Mouse (Mus musculus) embryonic facial prominence, embryonic 12.5 days (tissue): ENCODE data around the gene Gstp1. TPM values are rescaled to one million over a fixed set of nuclear protein-coding genes. Genes with fewer than 3 reads are reported as not detected.
"Not testable (repeated sequence)": the region's sequence is repeated elsewhere in the genome, so short reads cannot be mapped to it uniquely, and the experiment has no call there.

Experiments used
- ATAC-seq: fragments of 200-750 bp; cut with Nextera tagmentation; 2 replicates; pipeline ENCODE4 v1.8.0; 2017; ENCODE audit not compliant: insufficient number of reproducible peaks, insufficient read depth, low FRiP score, low TSS enrichment
- H3K27ac ChIP-seq: fragments of 300-500 bp; sonication (generic); 2 replicates; pipeline ENCODE4 v1.5.1; 2016; ENCODE audit warnings: mild to moderate bottlenecking
- H3K27me3 ChIP-seq: fragments of 300-500 bp; sonication (generic); 2 replicates; pipeline ENCODE4 v1.6.1; 2016; ENCODE audit warnings: mild to moderate bottlenecking, moderate library complexity
- H3K36me3 ChIP-seq: fragments of 300-500 bp; sonication (generic); 2 replicates; pipeline ENCODE4 v1.6.1; 2016; ENCODE audit warnings: mild to moderate bottlenecking
- H3K4me1 ChIP-seq: fragments of 300-500 bp; sonication (generic); 2 replicates; pipeline ENCODE4 v1.6.1; 2016
- H3K4me2 ChIP-seq: fragments of 300-500 bp; sonication (generic); replicated peaks from 2 replicates; pipeline ENCODE4 v1.6.1; 2016; ENCODE audit warnings: mild to moderate bottlenecking, moderate library complexity
- H3K4me3 ChIP-seq: fragments of 300-500 bp; sonication (generic); 2 replicates; pipeline ENCODE4 v1.5.1; 2016; ENCODE audit warnings: mild to moderate bottlenecking
- H3K9ac ChIP-seq: fragments of 300-500 bp; sonication (generic); 2 replicates; pipeline ENCODE4 v1.6.1; 2016; ENCODE audit warnings: mild to moderate bottlenecking, moderate library complexity
- H3K9me3 ChIP-seq: fragments of 300-500 bp; sonication (generic); 2 replicates; pipeline ENCODE4 v1.6.1; 2016; ENCODE audit warnings: mild to moderate bottlenecking, moderate library complexity
- WGBS: fragments of 180-500 bp; shearing (Covaris S2); methylation state at CpG from one replicate; pipeline ENCODE4 v1.1.7; 2016; 5-methylcytosine and 5-hydroxymethylcytosine counted together
- polyA plus RNA-seq: library from polyadenylated mRNA; unstranded; fragments of >200 nt; fragmentation: Nextera tagmentation; extraction: Ambion mirVana; gene quantifications from 2 replicates; pipeline ENCODE4 v1.2.1, GENCODE M21; 2016

Gstp1 gene
- polyA plus RNA-seq, 1 experiment from 2014 or later = 540 TPM

GRCm38 (mm10) chr19:4071406-4071805 is 33.6 kb upstream of the Gstp1 start:
- Histone ChIP-seq H3K9ac (no peak overlapping the region), H3K4me1 (no peaks in the 10 kb centered on the region), H3K27ac (no peak overlapping the region), H3K4me2 (no peak overlapping the region), H3K4me3 (no peak overlapping the region), H3K27me3 (no peaks in the 10 kb centered on the region), H3K36me3 (no peaks in the 10 kb centered on the region), H3K9me3 (no peaks in the 10 kb centered on the region)
- WGBS = 91% methylated on average over 6 of the region's 6 CpGs
- no peak for ATAC-seq

- Histone ChIP-seq H3K4me3 (no peak overlapping the region), H3K4me1 (no peaks in the 10 kb centered on the region), H3K27me3 (no peaks in the 10 kb centered on the region), H3K27ac (no peak overlapping the region), H3K36me3 (no peaks in the 10 kb centered on the region), H3K9ac (no peak overlapping the region; the same call in 1 of the 2 replicates), H3K4me2 (no peak overlapping the region), H3K9me3 (no peaks in the 10 kb centered on the region)
- no peak for ATAC-seq
- 77% methylated on average over 8 of the region's 8 CpGs for WGBS
These were observed 33.0 kb upstream of the Gstp1 start for GRCm38 (mm10) chr19:4070756-4071155.

GRCm38 (mm10) chr19:4070311-4070710 is 32.5 kb upstream of the Gstp1 start:
- no peaks in the 10 kb centered on the region for H3K4me1 ChIP-seq
- H3K9me3 ChIP-seq = no peaks in the 10 kb centered on the region
- H3K4me3 ChIP-seq = no peak overlapping the region
- no peaks in the 10 kb centered on the region for H3K36me3 ChIP-seq
- H3K27me3 ChIP-seq = no peaks in the 10 kb centered on the region
- no peak overlapping the region for H3K4me2 ChIP-seq
- WGBS = 69% methylated on average over 15 of the region's 15 CpGs
- no peak overlapping the region for H3K27ac ChIP-seq
- ATAC-seq = no peak
- H3K9ac ChIP-seq = no peak overlapping the region; the same call in 1 of the 2 replicates

DNA sequence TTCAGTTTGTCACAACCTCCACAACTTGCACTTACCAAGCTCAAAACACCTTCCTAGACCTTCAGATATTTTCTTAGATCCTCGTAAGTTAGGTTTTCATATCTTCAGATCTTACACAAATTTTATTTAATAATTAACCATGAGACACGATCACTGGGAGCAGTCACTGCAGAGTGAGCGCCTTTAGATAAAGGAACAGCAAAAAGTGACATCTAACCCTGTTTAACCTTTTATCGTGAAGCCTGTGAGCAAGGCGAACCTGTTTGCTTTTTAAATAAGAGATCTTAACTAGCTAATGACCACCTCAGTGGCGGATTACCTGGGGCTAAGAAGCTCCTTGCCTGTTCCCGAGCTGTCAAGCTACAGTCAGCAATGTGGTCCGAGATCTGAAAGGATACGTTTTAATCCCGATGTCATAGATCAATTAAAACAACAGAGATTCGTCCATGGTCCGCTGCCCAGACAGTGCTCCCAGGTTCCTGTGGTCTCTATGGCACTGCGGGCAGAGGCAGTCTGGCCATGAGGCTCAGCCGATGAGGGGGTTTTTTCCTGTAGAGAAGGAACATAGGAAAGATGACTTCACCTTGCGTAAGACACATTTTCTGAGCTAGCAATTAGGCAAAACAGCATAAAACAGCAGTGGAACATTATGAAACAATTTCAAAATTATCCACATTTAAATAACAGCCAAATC is 31.1 kb upstream of the Gstp1 start:
- Histone ChIP-seq H3K27ac (no peak overlapping the region), H3K36me3 (no peaks in the 10 kb centered on the region), H3K9ac (no peak overlapping the region), H3K27me3 (no peaks in the 10 kb centered on the region), H3K4me2 (no peak overlapping the region), H3K9me3 (no peaks in the 10 kb centered on the region), H3K4me3 (no peak overlapping the region), H3K4me1 (no peaks in the 10 kb centered on the region)
- WGBS = 65% methylated on average over 15 of the region's 15 CpGs
- no peak for ATAC-seq

DNA sequence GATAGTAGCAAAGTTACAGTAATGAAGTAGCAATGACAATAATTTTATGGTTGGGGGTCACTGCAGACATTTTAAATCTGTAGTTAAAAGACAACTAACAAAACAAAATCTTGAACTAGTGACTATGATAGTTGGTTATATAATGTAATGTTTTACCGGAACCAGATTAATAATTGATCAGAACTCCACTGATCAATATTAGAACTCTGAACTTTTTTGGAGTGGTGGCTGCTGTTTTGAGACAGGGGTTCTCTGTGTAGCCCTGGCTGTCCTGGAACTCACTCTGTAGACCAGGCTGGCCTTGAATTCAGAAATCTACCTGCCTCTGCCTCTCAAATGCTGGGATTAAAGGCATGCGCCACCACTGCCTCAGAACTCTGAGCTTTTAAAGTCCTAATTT is 30.5 kb upstream of the Gstp1 start:
- not testable (repeated sequence) for ATAC-seq, H3K36me3 ChIP-seq, H3K27ac ChIP-seq, H3K27me3 ChIP-seq, H3K4me2 ChIP-seq, H3K9ac ChIP-seq, H3K4me1 ChIP-seq, H3K4me3 ChIP-seq, H3K9me3 ChIP-seq
- WGBS = 90% methylated on average over 2 of the region's 2 CpGs

DNA sequence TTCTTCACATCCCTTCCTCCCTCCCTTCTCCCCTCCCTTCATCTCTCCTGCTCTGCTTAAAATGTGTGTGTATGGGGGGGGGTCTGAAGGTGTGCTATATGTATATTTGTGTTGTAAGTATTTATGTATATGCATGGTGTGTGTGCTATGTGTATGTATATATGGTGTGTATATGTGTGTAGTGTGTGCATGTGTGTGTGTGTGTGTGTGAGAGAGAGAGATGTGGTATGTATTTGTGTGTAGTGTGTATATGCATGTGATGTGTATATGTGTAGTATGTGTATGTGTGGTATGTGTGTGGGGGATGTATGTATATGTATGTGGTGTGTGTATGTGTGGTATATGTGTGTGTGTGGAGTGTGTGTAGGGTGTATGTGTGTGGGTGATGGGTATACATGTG is 29.1 kb upstream of the Gstp1 start:
- Histone ChIP-seq H3K4me1 (no peaks in the 10 kb centered on the region), H3K36me3 (no peaks in the 10 kb centered on the region), H3K4me3 (no peak overlapping the region), H3K4me2 (no peak overlapping the region), H3K9me3 (no peaks in the 10 kb centered on the region), H3K9ac (no peak overlapping the region; the same call in 1 of the 2 replicates), H3K27me3 (no peaks in the 10 kb centered on the region), H3K27ac (no peak overlapping the region)
- no peak for ATAC-seq

DNA sequence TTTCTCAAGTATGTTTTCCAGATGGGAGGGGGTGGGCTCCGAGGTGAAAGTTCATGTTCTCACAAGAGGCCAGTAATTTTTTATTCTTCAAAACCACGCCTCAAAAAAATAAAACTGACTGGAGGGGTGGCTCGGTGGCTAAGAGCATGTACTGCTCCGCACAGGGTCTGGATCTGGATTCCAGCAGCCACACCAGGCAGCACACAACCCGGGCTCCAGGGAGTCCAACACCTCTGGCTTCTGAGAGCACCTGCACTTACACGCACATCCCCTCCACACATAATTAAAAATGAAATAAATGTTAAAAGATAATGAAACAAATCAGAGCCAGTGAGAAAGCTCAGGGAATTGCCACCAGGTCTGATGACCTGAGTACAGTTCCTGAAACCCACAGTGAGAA is 28.5 kb upstream of the Gstp1 start:
- no peak for ATAC-seq
- H3K4me1 ChIP-seq = no peaks in the 10 kb centered on the region
- no peaks in the 10 kb centered on the region for H3K36me3 ChIP-seq
- no peak overlapping the region for H3K9ac ChIP-seq
- H3K4me2 ChIP-seq = no peak overlapping the region
- H3K9me3 ChIP-seq = no peaks in the 10 kb centered on the region
- H3K4me3 ChIP-seq = no peak overlapping the region
- H3K27me3 ChIP-seq = no peaks in the 10 kb centered on the region
- no peak overlapping the region for H3K27ac ChIP-seq
- WGBS = 78% methylated on average over 6 of the region's 6 CpGs

DNA sequence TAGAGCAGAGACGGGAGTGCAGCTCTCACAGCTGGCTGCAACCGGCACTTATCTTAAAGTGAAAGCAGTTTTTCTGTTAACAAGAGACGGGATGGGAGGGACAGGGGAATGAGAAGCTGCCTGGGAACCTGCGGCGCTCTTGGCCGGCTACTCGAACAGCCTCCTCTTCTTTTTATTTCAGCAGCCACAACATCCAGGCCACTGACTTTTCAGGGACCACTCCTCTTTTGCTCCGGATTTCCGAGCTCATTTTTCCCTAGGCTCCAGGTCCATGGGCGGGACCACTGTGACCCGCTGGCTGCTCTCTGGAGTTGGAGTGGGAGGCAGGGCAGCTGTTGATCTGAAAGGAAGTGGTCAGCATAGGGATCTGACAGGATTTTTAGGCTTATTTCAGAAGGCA is 26.7 kb upstream of the Gstp1 start:
- H3K27ac ChIP-seq, H3K4me2 ChIP-seq, H3K9me3 ChIP-seq, H3K9ac ChIP-seq, H3K4me1 ChIP-seq, H3K4me3 ChIP-seq, ATAC-seq, H3K36me3 ChIP-seq, H3K27me3 ChIP-seq: not testable (repeated sequence)
- WGBS = 26% methylated on average over 3 of the region's 11 CpGs

- not testable (repeated sequence) for ATAC-seq, H3K4me3 ChIP-seq, H3K36me3 ChIP-seq, H3K27me3 ChIP-seq, H3K9me3 ChIP-seq, H3K27ac ChIP-seq, H3K4me1 ChIP-seq, H3K9ac ChIP-seq, H3K4me2 ChIP-seq
- WGBS = 86% methylated on average over 4 of the region's 4 CpGs
These were observed 25.6 kb upstream of the Gstp1 start for GRCm38 (mm10) chr19:4063357-4063756.

- Histone ChIP-seq H3K4me1 (no peaks in the 10 kb centered on the region), H3K36me3 (no peaks in the 10 kb centered on the region), H3K4me3 (no peak overlapping the region), H3K9me3 (no peaks in the 10 kb centered on the region), H3K27me3 (no peaks in the 10 kb centered on the region), H3K9ac (no peak overlapping the region), H3K27ac (no peak overlapping the region), H3K4me2 (no peak overlapping the region)
- ATAC-seq = no peak
- 86% methylated on average over 6 of the region's 6 CpGs for WGBS
These were observed 23.2 kb upstream of the Gstp1 start for GRCm38 (mm10) chr19:4060899-4061465.

DNA sequence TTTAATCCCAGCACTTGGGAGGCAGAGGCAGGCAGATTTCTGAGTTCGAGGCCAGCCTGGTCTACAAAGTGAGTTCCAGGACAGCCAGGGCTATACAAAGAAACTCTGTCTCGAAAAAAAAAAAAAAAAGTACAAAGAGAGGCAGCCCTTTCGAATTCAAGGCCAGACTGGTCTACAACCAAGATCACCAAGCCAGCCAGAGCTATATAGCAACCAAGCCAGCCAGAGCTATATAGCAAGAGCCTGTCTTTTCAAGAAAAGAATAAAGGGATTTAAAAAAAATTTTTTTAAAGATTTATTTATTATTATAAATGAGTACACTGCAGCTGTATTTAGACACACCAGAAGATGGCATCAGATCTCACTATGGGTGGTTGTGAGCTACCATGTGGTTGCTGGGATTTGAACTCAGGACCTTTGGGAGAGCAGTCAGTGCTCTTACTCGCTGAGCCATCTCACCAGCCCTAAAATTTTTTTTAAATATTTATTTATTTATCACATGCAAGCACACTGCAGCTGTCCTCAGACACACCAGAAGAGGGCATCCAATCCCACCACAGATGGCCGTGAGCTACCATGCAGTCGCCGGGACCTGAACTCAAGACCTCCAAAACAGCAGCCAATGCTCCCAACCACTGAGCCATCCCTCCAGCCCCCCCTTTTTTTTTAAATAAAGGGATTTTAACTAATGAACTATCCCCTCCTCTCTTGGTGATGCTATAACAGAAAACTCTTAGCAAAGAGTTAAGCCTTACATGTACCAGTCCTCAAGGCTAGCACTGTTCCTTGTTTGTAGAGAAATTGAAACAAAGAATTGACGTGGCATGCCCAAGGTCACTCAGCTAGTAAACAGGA is 22.5 kb upstream of the Gstp1 start:
- ATAC-seq, H3K4me3 ChIP-seq, H3K9me3 ChIP-seq, H3K9ac ChIP-seq, H3K36me3 ChIP-seq, H3K4me2 ChIP-seq, H3K4me1 ChIP-seq, H3K27me3 ChIP-seq, H3K27ac ChIP-seq: not testable (repeated sequence)
- 87% methylated on average over 8 of the region's 8 CpGs for WGBS
